Mouse (Mus musculus): Measurements from ENCODE around the gene Mrps9.

DNA sequence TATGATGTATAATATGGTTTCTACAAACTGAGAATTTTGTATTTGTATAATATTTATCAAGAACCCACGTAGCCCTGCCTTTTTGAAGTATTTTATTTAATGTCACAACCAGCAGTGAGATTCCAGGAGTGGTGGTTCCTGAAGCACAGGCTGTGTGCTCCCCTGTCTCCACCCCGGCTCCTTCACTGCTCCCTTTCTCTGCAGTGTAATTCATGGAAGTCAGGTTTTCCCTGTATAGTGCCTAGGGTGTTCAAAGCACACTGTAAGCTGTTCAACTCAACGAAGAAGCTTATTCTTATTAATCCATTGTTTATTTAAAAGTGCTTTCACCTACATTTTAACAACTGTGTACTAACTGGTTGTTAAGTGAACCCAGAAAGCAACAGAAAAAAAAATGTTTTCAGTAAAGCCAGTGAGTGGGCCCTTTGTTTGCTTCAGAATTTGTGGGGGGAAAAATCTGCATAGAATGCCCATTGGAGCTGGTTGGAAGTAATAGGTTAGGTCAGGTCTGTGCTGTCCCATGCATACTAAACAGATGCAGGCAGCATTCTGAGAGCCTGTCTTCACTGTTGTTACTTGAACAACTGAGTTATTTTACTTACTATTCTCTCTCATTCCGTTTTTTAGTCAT, 25.5 kb downstream of the Mrps9 start:
- TF ChIP-seq CTCF (conservative IDR thresholded peaks at IDR 0.05; ENCODE audit: low read length): no peak
- no peak for TF ChIP-seq POU5F1 (IDR thresholded peaks at IDR 0.05; ENCODE audit: borderline replicate concordance, low read length)

Measured in E14TG2a.4 (cell line).